Mouse (Mus musculus) Patski (cell line): ENCODE data around the gene Lonp1. TPM values are rescaled to one million over a fixed set of nuclear protein-coding genes. Genes with fewer than 3 reads are reported as not detected.

Source experiments
- ATAC-seq: fragments of 100-300 bp; one replicate; pipeline ENCODE4 v1.8.0; 2021
- CTCF ChIA-PET: fragments of 350-600 bp; sonication (Branson Sonifier 250); formaldehyde crosslinking; loops from one replicate; lab custom pipeline; 2022; ENCODE audit warnings: inconsistent platforms; lab: Charles Lee
- POLR2A ChIA-PET: fragments of 350-600 bp; sonication (Branson Sonifier 250); formaldehyde crosslinking; loops from one replicate; lab custom pipeline; 2022; ENCODE audit warnings: antibody characterized with exemption, inconsistent platforms; lab: Charles Lee
- DNase-seq: peaks from one replicate; pipeline ENCODE4 v3.0.0-alpha.2; 2011; ENCODE audit warnings: low read depth, low spot score
- H3K27me3 ChIP-seq: fragments of 371-371 bp; one replicate; pipeline ENCODE4 v1.5.1; 2021
- CTCF ChIP-seq: fragments of 100-300 bp; IDR thresholded peaks from one replicate; pipeline ENCODE4 v1.5.1; 2021
- in situ Hi-C: fragments of 300-500 bp; cut with MboI; formaldehyde crosslinking; loops from 3 replicates; pipeline ENCODE4 v1.11.1; 2018; ENCODE audit warnings: low pct_unique_long_range_greater_than_20kb, mixed read lengths
- polyA plus RNA-seq: library from polyadenylated mRNA; unstranded; gene quantifications from one replicate; pipeline ENCODE4 v1.2.3, GENCODE M21; 2021

Lonp1 gene
- polyA plus RNA-seq, 1 experiment from 2014 or later, result 193 TPM

DNA sequence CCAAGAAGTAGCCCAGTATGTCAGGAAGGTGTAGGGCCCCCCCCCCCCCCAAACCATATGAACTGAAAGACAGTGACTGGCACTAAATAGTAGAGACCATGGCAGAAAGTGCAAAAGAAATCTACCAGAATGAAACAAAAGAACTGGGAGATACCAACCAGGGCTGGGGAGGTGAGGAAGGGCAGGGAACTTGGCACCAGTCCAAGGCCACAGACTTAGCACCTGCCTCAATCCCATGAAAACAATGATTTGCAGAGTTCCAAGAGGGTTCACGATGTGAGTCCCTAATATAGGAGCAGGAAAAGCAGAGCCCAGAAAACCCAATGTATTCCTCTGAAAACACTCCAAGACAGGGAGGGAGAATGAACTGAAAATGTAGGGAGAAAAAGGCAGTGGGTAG, 54.5 kb downstream of the Lonp1 start:
- no peak for ATAC-seq
- no peaks in the 10 kb centered on the region for H3K27me3 ChIP-seq
- CTCF ChIA-PET, result no interaction called here
- TF ChIP-seq CTCF, result no peak
- DNase-seq, result no peak
- in situ Hi-C loops, result no loop called here
- POLR2A ChIA-PET, result no interaction called here

DNA sequence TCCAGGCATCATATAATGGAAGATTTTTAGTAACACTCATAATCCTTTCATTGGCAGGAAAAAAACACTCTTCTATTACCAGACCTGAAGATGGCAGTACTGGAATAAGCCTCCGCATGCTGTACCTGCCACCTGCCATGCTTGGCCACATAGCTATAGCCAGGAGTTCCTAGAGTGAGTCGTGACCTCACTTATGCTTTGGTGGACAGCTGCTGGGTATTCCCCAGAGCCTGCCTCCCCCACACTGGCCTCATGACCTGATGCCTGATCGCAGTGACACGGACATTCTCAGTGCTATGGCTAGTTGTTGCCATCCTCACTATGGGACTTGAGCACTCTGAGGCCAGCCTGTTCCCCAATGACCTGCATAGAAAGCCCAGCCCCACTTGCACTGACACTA, 56.4 kb downstream of the Lonp1 start:
- DNase-seq, result no peak
- ChIA-PET POLR2A (no interaction called here), CTCF (no interaction called here)
- ATAC-seq, result no peak
- in situ Hi-C loops, result no loop called here
- no peaks in the 10 kb centered on the region for H3K27me3 ChIP-seq
- no peak for TF ChIP-seq CTCF

DNA sequence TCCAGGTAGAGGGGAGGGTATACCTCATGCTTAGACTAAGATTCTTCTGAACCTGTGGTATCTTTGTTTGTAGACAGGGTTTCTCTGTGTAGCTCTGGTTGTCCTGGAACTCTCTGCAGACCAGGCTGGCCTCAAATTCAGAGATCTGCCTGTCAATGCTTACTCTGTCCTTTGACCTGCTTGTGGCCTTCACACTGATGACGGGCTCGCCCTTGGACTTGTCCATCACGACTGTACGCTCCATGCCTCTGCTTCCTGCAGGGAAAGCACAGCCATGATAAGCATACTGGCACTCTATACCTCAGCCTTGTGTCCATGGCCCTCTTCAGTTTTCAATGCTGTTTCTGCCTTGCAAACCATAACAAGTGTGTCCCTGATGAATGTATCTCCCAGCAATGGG, 59.3 kb downstream of the Lonp1 start:
- DNase-seq (no peak), ATAC-seq (no peak)
- ChIA-PET CTCF (interaction anchor here (2.1 kb wide), 1 partner anchor 9 kb away, joined by 13 read pairs; no protein-coding TSS in a partner anchor), POLR2A (interaction anchor here (1.2 kb wide), 1 partner anchor 12 kb away, joined by 7 read pairs; no protein-coding TSS in a partner anchor)
- H3K27me3 ChIP-seq, result no peaks in the 10 kb centered on the region
- in situ Hi-C loops, result loop anchor here (5.0 kb wide), 1 partner anchor 85 kb away; no protein-coding TSS in a partner anchor
- TF ChIP-seq CTCF, result no peak

DNA sequence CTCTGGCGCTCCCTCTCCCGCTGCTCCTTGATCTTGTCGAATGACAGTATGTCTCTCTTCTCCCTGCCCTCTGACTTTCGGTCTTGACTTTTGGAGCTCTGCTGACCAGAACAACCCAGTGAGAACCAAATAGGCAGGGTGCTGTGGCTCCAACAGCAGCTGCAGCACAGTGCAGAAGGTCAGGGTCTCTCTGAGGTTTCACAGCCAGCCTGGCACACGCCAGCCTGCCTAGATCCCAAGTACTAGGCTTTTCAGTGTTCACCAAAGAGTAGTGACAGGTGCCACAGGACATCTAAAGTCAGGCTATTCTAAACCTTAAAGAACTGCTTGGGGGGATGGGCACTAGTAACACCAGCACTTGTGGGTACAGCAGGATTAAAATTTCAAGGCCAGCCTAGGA, 59.8 kb downstream of the Lonp1 start:
- CTCF ChIA-PET, result no interaction called here
- TF ChIP-seq CTCF, result no peak
- ATAC-seq (no peak), DNase-seq (no peak)
- no peaks in the 10 kb centered on the region for H3K27me3 ChIP-seq
- POLR2A ChIA-PET, result no interaction called here
- in situ Hi-C loops, result loop anchor here (5.0 kb wide), 1 partner anchor 85 kb away; no protein-coding TSS in a partner anchor

DNA sequence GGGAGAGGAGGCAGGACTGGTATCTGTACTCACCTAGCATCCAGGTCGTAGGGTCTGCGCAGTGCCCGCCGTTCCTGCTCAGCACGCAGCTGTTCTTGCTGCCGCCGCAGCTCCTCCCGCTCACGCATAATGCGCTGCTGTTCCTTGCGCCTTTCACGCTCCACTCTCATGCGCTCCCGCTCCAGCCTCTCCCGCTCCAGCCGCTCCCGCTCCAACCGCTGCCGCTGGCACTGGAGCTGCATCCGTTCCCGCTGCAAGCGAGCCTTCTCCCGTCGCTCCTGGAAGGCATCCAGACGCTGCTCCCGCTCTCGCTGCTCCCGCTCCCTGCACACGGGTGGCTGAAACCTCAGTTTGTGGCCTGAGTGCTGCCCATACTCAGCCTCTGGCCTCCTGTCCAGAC, 60.4 kb downstream of the Lonp1 start:
- no peak for ATAC-seq
- in situ Hi-C loops, result loop anchor here (5.0 kb wide), 1 partner anchor 86 kb away; no protein-coding TSS in a partner anchor
- ChIA-PET POLR2A (no interaction called here), CTCF (no interaction called here)
- no peak for TF ChIP-seq CTCF
- H3K27me3 ChIP-seq, result no peaks in the 10 kb centered on the region
- no peak for DNase-seq

Other genes starting within 250 kb of the Lonp1 start
- gene Ptprs, start 150.4 kb downstream of the Lonp1 start, polyA plus RNA-seq, result 240 TPM
- not detected for gene Znrf4, start 114.5 kb downstream of the Lonp1 start, polyA plus RNA-seq
- gene Gm20219, start 72.5 kb downstream of the Lonp1 start, polyA plus RNA-seq, result 1.5 TPM
- gene Safb2, start 42.3 kb downstream of the Lonp1 start, polyA plus RNA-seq, result 127 TPM
- gene Safb, start 42.1 kb downstream of the Lonp1 start, polyA plus RNA-seq, result 159 TPM
- 323 TPM for gene 2410015M20Rik, start 17.1 kb downstream of the Lonp1 start, polyA plus RNA-seq
- 1,365 TPM for gene Rpl36, start 13.5 kb downstream of the Lonp1 start, polyA plus RNA-seq
- gene Catsperd, start 1.3 kb upstream of the Lonp1 start, polyA plus RNA-seq, result 0.35 TPM
- gene Ranbp3, start 46.4 kb upstream of the Lonp1 start, polyA plus RNA-seq, result 85.8 TPM
- gene Ndufa11, start 90.9 kb upstream of the Lonp1 start, polyA plus RNA-seq, result 272 TPM
- 25.6 TPM for gene Vmac, start 91.1 kb upstream of the Lonp1 start, polyA plus RNA-seq
- gene Nrtn, start 130.6 kb upstream of the Lonp1 start, polyA plus RNA-seq, result 7.1 TPM
- 50.5 TPM for gene Dus3l, start 137.9 kb upstream of the Lonp1 start, polyA plus RNA-seq
- gene Prr22, start 143.4 kb upstream of the Lonp1 start, polyA plus RNA-seq, result 0.89 TPM
- 7.7 TPM for gene Rfx2, start 204.1 kb upstream of the Lonp1 start, polyA plus RNA-seq
- gene Acsbg2, start 247.6 kb upstream of the Lonp1 start, polyA plus RNA-seq, result not detected
- not detected for gene 1700061G19Rik, start 248.6 kb upstream of the Lonp1 start, polyA plus RNA-seq